Mouse (Mus musculus): ENCODE results near the gene Spc24.

Gene Spc24

GRCm38 (mm10) chr9:21748491-21748890 lies 11.6 kb downstream of the Spc24 start:
- in situ Hi-C loops (cut with MboI, MseI) = no loop called here

- in situ Hi-C loops (cut with MboI, MseI) = no loop called here
These were observed 12.1 kb downstream of the Spc24 start for GRCm38 (mm10) chr9:21748033-21748432.

GRCm38 (mm10) chr9:21747238-21747774 lies 12.8 kb downstream of the Spc24 start:
- in situ Hi-C loops (cut with MboI, MseI) = no loop called here

GRCm38 (mm10) chr9:21741514-21741913 lies 18.6 kb downstream of the Spc24 start:
- in situ Hi-C loops (cut with MboI, MseI) = no loop called here

- in situ Hi-C loops (cut with MboI, MseI) = no loop called here
These were observed 19.7 kb downstream of the Spc24 start for GRCm38 (mm10) chr9:21740427-21740826.

- in situ Hi-C loops (cut with MboI, MseI) = loop anchor here (10.0 kb wide), 1 partner anchor 814 kb away; no protein-coding TSS in a partner anchor
These were observed 21.3 kb downstream of the Spc24 start for GRCm38 (mm10) chr9:21738776-21739175.

GRCm38 (mm10) chr9:21737188-21737587 lies 22.9 kb downstream of the Spc24 start:
- in situ Hi-C loops (cut with MboI, MseI) = loop anchor here (10.0 kb wide), 1 partner anchor 812 kb away; no protein-coding TSS in a partner anchor

- in situ Hi-C loops (cut with MboI, MseI) = loop anchor here (10.0 kb wide), 1 partner anchor 812 kb away; no protein-coding TSS in a partner anchor
These were observed 23.5 kb downstream of the Spc24 start for GRCm38 (mm10) chr9:21736580-21736979.

- in situ Hi-C loops (cut with MboI, MseI) = loop anchor here (10.0 kb wide), 1 partner anchor 810 kb away; no protein-coding TSS in a partner anchor
These were observed 25.0 kb downstream of the Spc24 start for GRCm38 (mm10) chr9:21735126-21735525.

GRCm38 (mm10) chr9:21733989-21734388 lies 26.1 kb downstream of the Spc24 start:
- in situ Hi-C loops (cut with MboI, MseI) = loop anchor here (10.0 kb wide), 1 partner anchor 809 kb away; no protein-coding TSS in a partner anchor

GRCm38 (mm10) chr9:21733446-21733845 lies 26.7 kb downstream of the Spc24 start:
- in situ Hi-C loops (cut with MboI, MseI) = loop anchor here (10.0 kb wide), 1 partner anchor 809 kb away; no protein-coding TSS in a partner anchor

- in situ Hi-C loops (cut with MboI, MseI) = loop anchor here (10.0 kb wide), 1 partner anchor 807 kb away; no protein-coding TSS in a partner anchor
These were observed 27.8 kb downstream of the Spc24 start for GRCm38 (mm10) chr9:21732288-21732687.

GRCm38 (mm10) chr9:21729264-21729663 lies 30.8 kb downstream of the Spc24 start:
- in situ Hi-C loops (cut with MboI, MseI) = no loop called here

- in situ Hi-C loops (cut with MboI, MseI) = no loop called here
These were observed 31.8 kb downstream of the Spc24 start for GRCm38 (mm10) chr9:21728261-21728832.

- in situ Hi-C loops (cut with MboI, MseI) = no loop called here
These were observed 33.7 kb downstream of the Spc24 start for GRCm38 (mm10) chr9:21726218-21726975.

GRCm38 (mm10) chr9:21725224-21726121 lies 34.6 kb downstream of the Spc24 start:
- in situ Hi-C loops (cut with MboI, MseI) = no loop called here

GRCm38 (mm10) chr9:21724147-21724536 lies 36.0 kb downstream of the Spc24 start:
- in situ Hi-C loops (cut with MboI, MseI) = no loop called here

GRCm38 (mm10) chr9:21723377-21724146 lies 36.5 kb downstream of the Spc24 start, which contains the start of gene Ldlr:
TSS of gene Ldlr (plus strand) at chr9:21723483.
- in situ Hi-C loops (cut with MboI, MseI) = no loop called here

GRCm38 (mm10) chr9:21721036-21721435 lies 39.1 kb downstream of the Spc24 start:
- in situ Hi-C loops (cut with MboI, MseI) = no loop called here

- in situ Hi-C loops (cut with MboI, MseI) = no loop called here
These were observed 43.1 kb downstream of the Spc24 start for GRCm38 (mm10) chr9:21717015-21717414.

GRCm38 (mm10) chr9:21715298-21715697 lies 44.8 kb downstream of the Spc24 start:
- in situ Hi-C loops (cut with MboI, MseI) = no loop called here
